Mouse (Mus musculus) spleen, postnatal 0 days (tissue): ENCODE data around the gene Chst14. TPM values are rescaled to one million over a fixed set of nuclear protein-coding genes. Genes with fewer than 3 reads are reported as not detected.

Experiments used
- polyA plus RNA-seq: library from polyadenylated mRNA; unstranded; fragments of >200 nt; fragmentation: Nextera tagmentation; extraction: Ambion mirVana; gene quantifications from 2 replicates; pipeline ENCODE4 v1.2.1, GENCODE M21; 2015

The Chst14 gene
- 9.4 and 12.5 TPM in 2 replicates for polyA plus RNA-seq

GRCm38 (mm10) chr2:118926361-118926997 lies at the start of gene Chst14:
TSS of gene Chst14 (plus strand) at chr2:118926496.

DNA sequence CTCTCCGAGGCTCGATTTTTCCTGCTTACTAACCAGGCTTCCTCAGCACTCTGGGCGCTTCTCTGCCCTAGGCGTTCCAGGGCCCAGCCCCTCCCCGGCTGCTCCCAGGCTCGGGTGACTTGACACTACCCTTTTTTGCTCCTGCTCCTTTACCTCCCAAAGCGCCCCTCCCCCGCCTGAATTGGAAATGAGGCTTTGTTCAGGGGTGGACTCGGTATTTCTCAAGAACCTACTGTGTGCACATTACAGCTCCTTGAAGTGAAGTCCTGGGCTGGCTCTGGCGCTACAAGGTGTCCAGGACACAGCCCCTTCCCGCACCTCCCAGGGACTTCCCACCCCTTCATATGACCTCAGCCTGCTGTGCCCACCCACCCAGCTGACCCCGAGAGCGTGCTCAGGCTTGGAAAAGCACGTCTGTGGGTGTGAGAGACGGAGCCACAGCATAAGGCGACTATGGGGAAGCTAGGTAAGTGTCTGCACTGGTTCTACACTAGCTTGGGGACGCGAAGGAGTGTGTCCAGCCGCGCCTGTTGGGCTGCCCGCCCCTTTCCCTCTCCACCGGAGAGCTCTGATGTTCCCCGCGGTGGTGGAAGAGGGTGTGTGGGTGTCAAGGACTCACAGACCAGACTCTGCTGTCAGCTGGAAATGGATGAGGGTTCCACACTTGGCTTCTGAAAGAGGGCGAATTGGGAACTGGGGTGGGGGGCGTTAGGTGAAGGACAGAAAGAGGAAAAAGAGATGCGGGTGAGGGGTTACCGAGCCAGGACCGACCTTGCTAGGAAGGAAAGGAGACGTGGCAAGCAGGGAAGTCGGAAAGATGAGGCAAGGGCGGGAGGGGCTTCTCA lies 26.1 kb upstream of the Chst14 start, which contains the start of gene Bahd1:
Gene Bahd1, plus strand, starts transcription at position 397 of the 845 bp plus-strand sequence.

Other genes with a start within 250 kb of the Chst14 start
- 0.06 and 0.12 TPM in 2 replicates for gene Ankrd63, start 222.5 kb upstream of the Chst14 start, polyA plus RNA-seq
- 4.5 and 6.6 TPM in 2 replicates for gene Plcb2, start 198.1 kb upstream of the Chst14 start, polyA plus RNA-seq
- 16.0 and 16.9 TPM in 2 replicates for gene Inafm2, start 180.7 kb upstream of the Chst14 start, polyA plus RNA-seq
- gene Ccdc9b, start 163.8 kb upstream of the Chst14 start, polyA plus RNA-seq: 0.95 and 1.1 TPM in 2 replicates
- not detected in 2 replicates for gene Phgr1, start 153.7 kb upstream of the Chst14 start, polyA plus RNA-seq
- 0.13 and 0.19 TPM in 2 replicates for gene Disp2, start 146.8 kb upstream of the Chst14 start, polyA plus RNA-seq
- 72.3 and 81.3 TPM in 2 replicates for gene Knstrn, start 112.5 kb upstream of the Chst14 start, polyA plus RNA-seq
- 18.1 and 20.7 TPM in 2 replicates for gene Ivd, start 64.5 kb upstream of the Chst14 start, polyA plus RNA-seq
- 3.8 and 3.9 TPM in 2 replicates for gene Bahd1, start 26.1 kb upstream of the Chst14 start, polyA plus RNA-seq
- gene Ccdc32, start 102.9 kb downstream of the Chst14 start, polyA plus RNA-seq: 20.5 and 21.1 TPM in 2 replicates
- gene Rpusd2, start 108.3 kb downstream of the Chst14 start, polyA plus RNA-seq: 4.5 and 5.2 TPM in 2 replicates
- gene Knl1, start 120.6 kb downstream of the Chst14 start, polyA plus RNA-seq: 91.5 and 108 TPM in 2 replicates
- gene Rad51, start 186.3 kb downstream of the Chst14 start, polyA plus RNA-seq: 33.4 and 40.9 TPM in 2 replicates
- gene Rmdn3, start 230.5 kb downstream of the Chst14 start, polyA plus RNA-seq: 41.3 and 50.8 TPM in 2 replicates
- gene Gchfr, start 241.3 kb downstream of the Chst14 start, polyA plus RNA-seq: 5.2 and 5.7 TPM in 2 replicates
- 0.15 and 0.20 TPM in 2 replicates for gene Gm14137, start 248.0 kb downstream of the Chst14 start, polyA plus RNA-seq